Mouse (Mus musculus): ENCODE measurements at regions not wholly inside any gene's neighbourhood (a gene's known extent, or its start where the extent isn't known, plus 50 kb on each side); places are given as distances from the start of the nearest gene placed in this dataset.
"Not testable (repeated sequence)": the region's sequence is repeated elsewhere in the genome, so short reads cannot be mapped to it uniquely, and the experiment has no call there.

- Histone ChIP-seq H3K4me2 (no peak overlapping the region), H3K9ac (no peak overlapping the region), H3K9me3 (no peaks in the 10 kb centered on the region), H3K36me3 (replicated peaks) (no peaks in the 10 kb centered on the region), H3K27me3 (replicated peaks) (no peaks in the 10 kb centered on the region), H3K4me1 (no peaks in the 10 kb centered on the region), H3K27ac (no peak overlapping the region), H3K4me3 (no peak overlapping the region)
- no peak for ATAC-seq (replicated peaks)
These were observed 597.7 kb upstream of the Cdh9 start for GRCm38 (mm10) chr15:16130862-16131261.

GRCm38 (mm10) chr15:16158164-16158563, 570.4 kb upstream of the Cdh9 start:
- H3K27ac ChIP-seq, result no peak overlapping the region
- H3K4me3 ChIP-seq, result no peak overlapping the region
- no peak overlapping the region for H3K4me2 ChIP-seq
- H3K9ac ChIP-seq, result no peak overlapping the region
- H3K4me1 ChIP-seq, result no peaks in the 10 kb centered on the region
- no peaks in the 10 kb centered on the region for H3K36me3 ChIP-seq (replicated peaks)
- WGBS, result 33% methylated on average over 5 of the region's 5 CpGs
- ATAC-seq (replicated peaks), result 0 out of 2 replicates have a peak, but pooled peaks have one; percentile 52
- no peaks in the 10 kb centered on the region for H3K27me3 ChIP-seq (replicated peaks)
- H3K9me3 ChIP-seq, result no peaks in the 10 kb centered on the region

GRCm38 (mm10) chr15:16163969-16164368, 564.6 kb upstream of the Cdh9 start:
- Histone ChIP-seq H3K9ac (no peak overlapping the region), H3K4me3 (no peak overlapping the region), H3K4me1 (no peaks in the 10 kb centered on the region), H3K36me3 (replicated peaks) (no peaks in the 10 kb centered on the region), H3K9me3 (no peaks in the 10 kb centered on the region), H3K27ac (no peak overlapping the region), H3K4me2 (no peak overlapping the region), H3K27me3 (replicated peaks) (no peaks in the 10 kb centered on the region)
- ATAC-seq (replicated peaks), result no peak

GRCm38 (mm10) chr15:16213354-16213753, 515.2 kb upstream of the Cdh9 start:
- 95% methylated on average over 4 of the region's 4 CpGs for WGBS
- Histone ChIP-seq H3K4me3 (no peak overlapping the region), H3K36me3 (replicated peaks) (no peaks in the 10 kb centered on the region), H3K9ac (no peak overlapping the region), H3K4me2 (no peak overlapping the region), H3K27ac (no peak overlapping the region), H3K4me1 (no peaks in the 10 kb centered on the region), H3K27me3 (replicated peaks) (no peaks in the 10 kb centered on the region), H3K9me3 (no peaks in the 10 kb centered on the region)
- ATAC-seq (replicated peaks), result no peak

GRCm38 (mm10) chr15:16221648-16222047, 506.9 kb upstream of the Cdh9 start:
- Histone ChIP-seq H3K9me3 (no peaks in the 10 kb centered on the region), H3K9ac (no peak overlapping the region), H3K4me1 (no peaks in the 10 kb centered on the region), H3K4me3 (no peak overlapping the region), H3K36me3 (replicated peaks) (no peaks in the 10 kb centered on the region), H3K4me2 (no peak overlapping the region), H3K27me3 (replicated peaks) (no peaks in the 10 kb centered on the region), H3K27ac (no peak overlapping the region)
- WGBS, result 97% methylated on average over 2 of the region's 2 CpGs
- ATAC-seq (replicated peaks), result no peak

- H3K27ac ChIP-seq, result no peak overlapping the region
- H3K27me3 ChIP-seq (replicated peaks), result no peaks in the 10 kb centered on the region
- no peak overlapping the region for H3K4me2 ChIP-seq
- no peaks in the 10 kb centered on the region for H3K4me1 ChIP-seq
- no peak overlapping the region for H3K9ac ChIP-seq
- 79% methylated on average over 5 of the region's 5 CpGs for WGBS
- ATAC-seq (replicated peaks), result no peak
- no peaks in the 10 kb centered on the region for H3K36me3 ChIP-seq (replicated peaks)
- H3K4me3 ChIP-seq, result no peak overlapping the region
- H3K9me3 ChIP-seq, result no peaks in the 10 kb centered on the region
These were observed 480.0 kb upstream of the Cdh9 start for GRCm38 (mm10) chr15:16248595-16248994.

GRCm38 (mm10) chr15:16285166-16285565, 443.4 kb upstream of the Cdh9 start:
- no peak for ATAC-seq (replicated peaks)
- Histone ChIP-seq H3K4me3 (no peak overlapping the region), H3K27ac (no peak overlapping the region), H3K4me1 (no peaks in the 10 kb centered on the region), H3K27me3 (replicated peaks) (no peaks in the 10 kb centered on the region), H3K4me2 (no peak overlapping the region), H3K36me3 (replicated peaks) (no peaks in the 10 kb centered on the region), H3K9ac (no peak overlapping the region), H3K9me3 (no peaks in the 10 kb centered on the region)
- WGBS, result 76% methylated on average over 3 of the region's 3 CpGs

- not testable (repeated sequence) for ATAC-seq (replicated peaks); H3K36me3 ChIP-seq (replicated peaks); H3K9ac ChIP-seq; H3K27ac ChIP-seq; H3K9me3 ChIP-seq; H3K27me3 ChIP-seq (replicated peaks); H3K4me2 ChIP-seq; H3K4me3 ChIP-seq; H3K4me1 ChIP-seq
- WGBS, result 82% methylated on average over 2 of the region's 2 CpGs
These were observed 434.0 kb upstream of the Cdh9 start for GRCm38 (mm10) chr15:16294553-16294952.

- Histone ChIP-seq H3K27me3 (replicated peaks) (no peaks in the 10 kb centered on the region), H3K4me3 (no peak overlapping the region), H3K27ac (no peak overlapping the region), H3K9me3 (no peaks in the 10 kb centered on the region), H3K36me3 (replicated peaks) (no peaks in the 10 kb centered on the region), H3K9ac (no peak overlapping the region), H3K4me2 (no peak overlapping the region), H3K4me1 (no peaks in the 10 kb centered on the region)
- 91% methylated on average over 2 of the region's 2 CpGs for WGBS
- no peak for ATAC-seq (replicated peaks)
These were observed 418.9 kb upstream of the Cdh9 start for GRCm38 (mm10) chr15:16309678-16310077.

- H3K4me3 ChIP-seq, result no peak overlapping the region
- no peaks in the 10 kb centered on the region for H3K9me3 ChIP-seq
- H3K36me3 ChIP-seq (replicated peaks), result no peaks in the 10 kb centered on the region
- H3K9ac ChIP-seq, result no peak overlapping the region
- no peak overlapping the region for H3K4me2 ChIP-seq
- no peak overlapping the region for H3K27ac ChIP-seq
- WGBS, result 76% methylated on average over 3 of the region's 3 CpGs
- ATAC-seq (replicated peaks), result no peak
- H3K27me3 ChIP-seq (replicated peaks), result no peaks in the 10 kb centered on the region
- H3K4me1 ChIP-seq, result no peaks in the 10 kb centered on the region
These were observed 416.5 kb upstream of the Cdh9 start for GRCm38 (mm10) chr15:16311956-16312646.

GRCm38 (mm10) chr15:16312721-16313120, 415.8 kb upstream of the Cdh9 start:
- Histone ChIP-seq H3K4me2 (no peak overlapping the region), H3K27me3 (replicated peaks) (no peaks in the 10 kb centered on the region)
- ATAC-seq (replicated peaks), result no peak

GRCm38 (mm10) chr15:16313818-16314217, 414.7 kb upstream of the Cdh9 start:
- H3K36me3 ChIP-seq (replicated peaks), result no peaks in the 10 kb centered on the region
- no peak overlapping the region for H3K4me2 ChIP-seq
- H3K27me3 ChIP-seq (replicated peaks), result no peaks in the 10 kb centered on the region
- ATAC-seq (replicated peaks), result no peak
- no peaks in the 10 kb centered on the region for H3K9me3 ChIP-seq
- no peak overlapping the region for H3K27ac ChIP-seq
- no peaks in the 10 kb centered on the region for H3K4me1 ChIP-seq
- no peak overlapping the region for H3K4me3 ChIP-seq
- no peak overlapping the region for H3K9ac ChIP-seq
- WGBS, result 88% methylated on average over 1 of the region's 1 CpGs

More at GRCm38 (mm10) chr15:16312721-16313120, 415.8 kb upstream of the Cdh9 start:
- no peaks in the 10 kb centered on the region for H3K4me1 ChIP-seq
- H3K9me3 ChIP-seq, result no peaks in the 10 kb centered on the region
- no peak overlapping the region for H3K4me3 ChIP-seq
- no peaks in the 10 kb centered on the region for H3K36me3 ChIP-seq (replicated peaks)
- no peak overlapping the region for H3K27ac ChIP-seq
- H3K9ac ChIP-seq, result no peak overlapping the region

- no peak overlapping the region for H3K27ac ChIP-seq
- no peak for ATAC-seq (replicated peaks)
- 79% methylated on average over 6 of the region's 6 CpGs for WGBS
- no peak overlapping the region for H3K9ac ChIP-seq
- no peak overlapping the region for H3K4me3 ChIP-seq
- H3K27me3 ChIP-seq (replicated peaks), result no peaks in the 10 kb centered on the region
- H3K4me1 ChIP-seq, result no peaks in the 10 kb centered on the region
- H3K36me3 ChIP-seq (replicated peaks), result no peaks in the 10 kb centered on the region
- H3K9me3 ChIP-seq, result no peaks in the 10 kb centered on the region
- no peak overlapping the region for H3K4me2 ChIP-seq
These were observed 413.9 kb upstream of the Cdh9 start for GRCm38 (mm10) chr15:16314606-16315005.

Data from midbrain, embryonic 15.5 days (tissue).